Mouse (Mus musculus): ENCODE data around the gene Pcsk6.

- TF ChIP-seq CTCF (IDR thresholded peaks at IDR 0.05; ENCODE audit: extremely low read depth, insufficient read depth, insufficient read length, insufficient replicate concordance), result no peak
- TF ChIP-seq POLR2A (IDR thresholded peaks at IDR 0.05; ENCODE audit: low read depth, low read length), result no peak
These were observed 48.0 kb downstream of the Pcsk6 start for GRCm38 (mm10) chr7:65909343-65910127.
